Comparison of ENCODE assay signal across 24 mouse cellular contexts in the genomic region with DNA sequence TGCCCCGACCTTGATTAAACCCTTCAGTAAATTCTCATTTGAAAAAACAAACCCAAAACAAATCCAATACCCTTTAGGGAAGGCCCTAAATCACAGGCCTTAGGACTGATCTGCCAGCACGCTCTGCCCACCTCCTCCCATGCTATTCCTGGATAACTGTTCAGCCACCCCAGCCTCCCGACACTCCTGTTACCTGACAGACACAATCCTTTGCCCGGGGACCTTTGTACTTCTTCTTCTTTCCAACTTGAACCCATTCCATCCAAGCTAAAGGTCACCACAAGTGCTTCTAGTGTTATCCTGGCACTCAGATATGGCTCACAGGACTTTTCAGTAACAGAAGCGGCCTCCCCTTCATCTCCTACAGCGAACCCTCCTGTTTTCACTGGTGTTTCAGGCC. TPM values are rescaled to one million over a fixed set of nuclear protein-coding genes. Genes with fewer than 3 reads are reported as not detected.
DNase-seq lines count a peak whose midpoint lies in the region; ATAC-seq lines count a peak whose summit lies in the region.
"Had no signal": no experiment of that assay in that cellular context is flagged by ENCODE, and none has a peak within 500 bp of the region (broad histone marks: within the 10 kb centered on the region; RNA-seq: fewer than 3 reads in every experiment).

No protein-coding gene starts in this region.

- no peak overlapping the region for H3K4me3 ChIP-seq in kidney, embryonic 14.5 days (ENCODE audit: low read length)
- H3K4me3 ChIP-seq: erythroblast, embryonic 14.5 days; heart, embryonic 15.5 days; liver, embryonic 13.5 days had no signal

- intact Hi-C loops in heart, postnatal 36 days (cut with DNase I): no loop called here

- no peak overlapping the region for H3K4me2 ChIP-seq in kidney, embryonic 14.5 days (replicated peaks; ENCODE audit: low read depth, low read length)
- H3K4me2 ChIP-seq: heart, embryonic 15.5 days; liver, embryonic 13.5 days; lung, embryonic 14.5 days had no signal

- WGBS in kidney, embryonic 14.5 days: 83% methylated on average over 6 of the region's 6 CpGs

- H3K36me3 ChIP-seq in kidney, embryonic 14.5 days (ENCODE audit: control insufficient read depth, insufficient read depth, low read length): no peaks in the 10 kb centered on the region
- H3K36me3 ChIP-seq: G1E; heart, embryonic 15.5 days; liver, embryonic 13.5 days had no signal

- no peak for ATAC-seq in kidney, embryonic 14.5 days (ENCODE audit: low FRiP score, low TSS enrichment)
- ATAC-seq: forebrain, embryonic 16.5 days; hindbrain, embryonic 16.5 days had no signal

- no peaks in the 10 kb centered on the region for H3K9me3 ChIP-seq in kidney, embryonic 14.5 days (ENCODE audit: control insufficient read depth, low read length)
- H3K9me3 ChIP-seq: G1E; heart, embryonic 15.5 days; liver, embryonic 13.5 days had no signal

- no peaks in the 10 kb centered on the region for H3K27me3 ChIP-seq in kidney, embryonic 14.5 days (ENCODE audit: control insufficient read depth, insufficient read depth, low read length)
- H3K27me3 ChIP-seq: heart, embryonic 15.5 days; liver, embryonic 13.5 days had no signal

- no peaks in the 10 kb centered on the region for H3K4me1 ChIP-seq in kidney, embryonic 14.5 days (ENCODE audit: control insufficient read depth, insufficient read depth, low read length)
- H3K4me1 ChIP-seq: heart, embryonic 15.5 days; liver, embryonic 13.5 days had no signal

- no peak overlapping the region for H3K9ac ChIP-seq in kidney, embryonic 14.5 days (ENCODE audit: low read depth, low read length)
- H3K9ac ChIP-seq: heart, embryonic 15.5 days; liver, embryonic 13.5 days; lung, embryonic 14.5 days had no signal

- no peak overlapping the region for H3K27ac ChIP-seq in kidney, embryonic 14.5 days (ENCODE audit: low read depth, low read length)
- H3K27ac ChIP-seq: heart, embryonic 15.5 days; liver, embryonic 13.5 days had no signal

- peak; percentile 23 for DNase-seq in adrenal gland, postnatal 10 days
- no peak for DNase-seq in adrenal gland, adult 8-10 months
- DNase-seq in heart, adult 18-20 months: peak; percentile 63 to 77
- no peak for DNase-seq in heart, postnatal 36 days
- DNase-seq in kidney, adult 11 months: peak; percentile 70
- no peak for DNase-seq in kidney, postnatal 4 days
- peak; percentile 47 to 70 for DNase-seq in kidney, postnatal 25 days
- DNase-seq: cerebellum, adult 2 months; cerebellum, postnatal 14 days; gastrocnemius, postnatal 36 days; layer of hippocampus, postnatal 36 days; left cerebral cortex, postnatal 4 days; liver, embryonic 13.5 days; lung, embryonic 14.5 days; lung, postnatal 14 days; midbrain, embryonic 14.5 days; thymus, adult 2 months; thymus, postnatal 36 days had no signal

RNA-seq across cellular contexts. Expression of gene Uspl1, which starts 25.1 kb away (rescaled TPM):
- 10 to 100 TPM; 29.1 to 30.9 TPM for total RNA-seq in adrenal gland, postnatal 10 days (2021)
- total RNA-seq in adrenal gland, adult 8-10 months (2022): 10 to 100 TPM; 34.8 to 44.1 (median 37.0) TPM
- total RNA-seq in heart, adult 18-20 months (2021): 10 to 100 TPM; 22.0 to 23.9 TPM
- 10 to 100 TPM; 18.3 to 18.6 TPM for total RNA-seq in heart, postnatal 36 days (2021)
- 44.2 and 53.9 TPM in 2 replicates for polyA plus RNA-seq in kidney, embryonic 14.5 days (2014; fragmentation: Nextera tagmentation; extraction: Ambion mirVana)

RNA-seq across cellular contexts. Expression of gene Hmgb1, which starts 25.3 kb away (rescaled TPM):
- total RNA-seq in adrenal gland, postnatal 10 days (2021): 100 to 1,000 TPM; 186 to 230 TPM
- 100 to 1,000 TPM; 138 to 162 (median 149) TPM for total RNA-seq in adrenal gland, adult 8-10 months (2022)
- 100 to 1,000 TPM in 1 of 2 experiments, 10 to 100 TPM in 1; 79.8 to 103 TPM for total RNA-seq in heart, adult 18-20 months (2021)
- 100 to 1,000 TPM in 1 of 2 experiments, 10 to 100 TPM in 1; 91.5 to 111 TPM for total RNA-seq in heart, postnatal 36 days (2021)
- polyA plus RNA-seq in kidney, embryonic 14.5 days (2014; fragmentation: Nextera tagmentation; extraction: Ambion mirVana): 1,862 and 2,225 TPM in 2 replicates

Comparison
In these comparisons a context has a peak if more than half of its experiments do, and no peak if none do; other contexts are left out.
1. DNase-seq: peak in adrenal gland, postnatal 10 days (single experiment), heart, adult 18-20 months (2 of 2), kidney, adult 11 months (single experiment) and kidney, postnatal 25 days (2 of 2); none in adrenal gland, adult 8-10 months (single experiment), heart, postnatal 36 days (0 of 2) and kidney, postnatal 4 days (0 of 2).